Mouse (Mus musculus): Measurements from ENCODE around the gene Fgf10. TPM values are rescaled to one million over a fixed set of nuclear protein-coding genes. Genes with fewer than 3 reads are reported as not detected.

Fgf10 gene
- 1 to 10 TPM; 3.6 to 3.9 TPM for total RNA-seq (2021)
- long read RNA-seq, experiment 1, full-length matches to known transcripts = 3 of 3 reads
- long read RNA-seq, experiment 1, partial matches to known transcripts = 0 of 3 reads
- long read RNA-seq, experiment 1, other reads (novel, unspliced or antisense) = 0 of 3 reads
- long read RNA-seq, experiment 2, full-length matches to known transcripts = 3 of 3 reads
- long read RNA-seq, experiment 2, partial matches to known transcripts = 0 of 3 reads
- long read RNA-seq, experiment 2, other reads (novel, unspliced or antisense) = 0 of 3 reads

DNA sequence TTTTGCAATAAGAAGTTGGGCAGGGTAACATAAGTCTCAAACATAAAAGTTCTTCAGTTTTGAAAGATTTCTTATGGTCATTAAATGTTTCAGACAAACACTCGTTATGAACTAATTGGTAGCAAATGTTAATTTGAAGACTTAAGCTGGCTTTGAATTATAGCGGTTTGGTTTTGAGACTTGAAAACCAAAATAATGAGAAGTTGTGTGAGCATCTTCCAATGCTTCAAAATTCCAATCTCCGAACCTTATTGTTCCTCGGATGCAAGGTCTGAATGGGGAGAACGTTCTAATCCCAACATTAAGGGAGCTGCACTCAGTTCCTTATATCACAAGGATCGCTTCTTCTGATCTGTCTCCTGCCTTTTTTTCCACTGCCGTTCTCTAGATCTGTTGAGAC lies at the start of gene Fgf10:
Gene Fgf10 (plus strand): TSS at position 301 of the 400 bp plus-strand sequence.
- no peak for DNase-seq (ENCODE audit: extremely low spot score in 1 of 2, low spot score in 2 of 2)
- intact Hi-C loops (cut with DNase I) = no loop called here
- Histone ChIP-seq H3K4me3 (no peak within 1 kb of the TSS), H3K27ac (no peak within 1 kb of the TSS)
- TF ChIP-seq CTCF (IDR thresholded peaks at IDR 0.05) = no peak

DNA sequence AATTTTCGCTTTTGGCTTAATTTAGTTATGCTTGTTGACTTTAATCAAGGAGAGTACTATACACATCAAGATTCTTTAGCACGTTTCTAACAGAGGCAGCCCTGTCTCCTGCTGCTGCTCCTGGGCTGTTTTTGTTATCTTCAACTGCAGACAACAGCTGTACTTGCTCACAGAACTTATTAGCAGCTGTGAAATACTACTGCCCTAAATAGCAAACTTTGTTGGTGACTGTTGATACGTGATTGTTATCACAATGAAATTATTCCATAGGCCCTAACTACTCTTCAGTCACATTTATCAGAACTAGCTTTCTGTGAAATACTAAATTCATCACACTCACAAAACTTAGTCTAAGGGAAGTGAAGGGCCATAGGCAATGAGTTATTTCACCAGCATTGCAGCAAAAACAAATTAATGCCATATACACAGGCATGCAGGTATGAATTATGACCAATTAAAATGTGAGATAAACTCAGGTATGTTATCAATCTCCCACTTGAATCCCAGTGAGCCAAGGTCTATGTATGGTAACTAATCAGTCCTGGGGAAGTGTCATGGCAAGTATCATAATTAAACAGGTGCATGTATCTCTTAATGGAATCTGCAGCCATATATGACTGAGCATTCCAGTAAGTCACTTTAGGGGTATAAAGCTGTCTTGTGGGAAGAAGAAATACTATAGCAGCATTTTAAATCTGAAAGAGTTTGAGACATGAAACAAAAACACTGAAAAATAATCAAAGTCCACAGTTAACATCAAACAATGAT lies 39.7 kb upstream of the Fgf10 start:
- no peak for TF ChIP-seq CTCF (IDR thresholded peaks at IDR 0.05)
- intact Hi-C loops (cut with DNase I) = no loop called here
- no peak overlapping the region for H3K27ac ChIP-seq
- no peak overlapping the region for H3K4me3 ChIP-seq
- no peak for DNase-seq (ENCODE audit: extremely low spot score in 1 of 2, low spot score in 2 of 2)

DNA sequence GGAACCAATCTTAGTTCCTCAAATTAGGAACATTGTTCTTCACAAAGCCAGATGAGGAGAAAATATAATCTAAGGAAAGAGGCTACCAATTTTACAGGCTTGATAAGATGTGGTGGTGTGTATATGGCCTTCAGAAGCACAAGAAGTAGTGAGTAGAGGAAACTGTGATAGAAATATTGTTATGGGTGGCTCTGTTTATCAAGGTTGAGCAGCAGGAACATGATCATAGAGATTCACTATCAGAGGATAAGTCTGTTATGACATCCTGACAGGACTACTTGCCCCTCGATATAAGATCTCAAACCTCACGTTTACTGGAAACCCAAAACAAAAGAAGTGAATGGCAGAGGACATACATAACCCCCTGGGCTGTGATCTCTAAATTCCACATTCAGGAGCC lies 38.1 kb upstream of the Fgf10 start:
- no peak for TF ChIP-seq CTCF (IDR thresholded peaks at IDR 0.05)
- Histone ChIP-seq H3K27ac (no peak overlapping the region), H3K4me3 (no peak overlapping the region)
- intact Hi-C loops (cut with DNase I) = no loop called here
- no peak for DNase-seq (ENCODE audit: extremely low spot score in 1 of 2, low spot score in 2 of 2)

DNA sequence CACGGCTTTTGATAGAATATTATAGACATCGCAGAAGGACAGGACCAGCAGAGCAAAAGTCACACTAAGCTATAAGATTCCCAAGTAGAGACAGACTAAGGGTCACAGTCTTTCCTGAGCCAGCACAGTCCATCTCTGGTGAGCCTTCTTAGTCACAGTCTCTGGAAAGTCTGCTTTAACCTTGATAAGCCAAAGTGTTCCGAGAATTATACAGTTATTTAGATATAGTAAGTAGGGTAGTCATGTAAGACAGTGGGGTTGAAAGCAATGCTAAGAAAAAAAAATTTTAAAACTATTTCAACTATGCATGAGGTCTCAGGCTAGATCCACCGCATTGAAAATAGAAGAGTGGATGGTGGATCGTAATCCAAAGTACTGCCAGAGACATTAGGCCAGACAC lies 33.5 kb upstream of the Fgf10 start:
- Histone ChIP-seq H3K27ac (no peak overlapping the region), H3K4me3 (no peak overlapping the region)
- no peak for DNase-seq (ENCODE audit: extremely low spot score in 1 of 2, low spot score in 2 of 2)
- TF ChIP-seq CTCF (IDR thresholded peaks at IDR 0.05) = no peak
- intact Hi-C loops (cut with DNase I) = no loop called here

DNA sequence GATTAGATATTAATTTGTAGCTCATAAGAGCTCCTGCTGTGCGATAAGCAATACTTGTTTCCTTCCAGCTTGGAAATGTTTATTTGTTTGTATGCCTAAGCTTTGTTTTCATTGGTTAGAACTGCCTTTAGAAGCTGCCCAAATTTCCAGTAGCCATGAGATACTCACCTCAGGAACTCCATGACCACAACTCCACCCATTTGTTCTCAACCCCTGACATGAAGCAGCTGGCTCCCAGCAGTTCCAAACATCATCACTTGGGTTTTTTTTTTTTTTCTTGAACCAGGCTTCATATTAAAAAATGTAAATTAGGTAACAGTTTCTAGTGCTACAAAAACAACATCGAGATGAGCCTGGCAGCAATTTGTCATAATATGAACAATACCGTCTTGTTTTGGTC lies 27.0 kb upstream of the Fgf10 start:
- intact Hi-C loops (cut with DNase I) = no loop called here
- no peak for TF ChIP-seq CTCF (IDR thresholded peaks at IDR 0.05)

DNA sequence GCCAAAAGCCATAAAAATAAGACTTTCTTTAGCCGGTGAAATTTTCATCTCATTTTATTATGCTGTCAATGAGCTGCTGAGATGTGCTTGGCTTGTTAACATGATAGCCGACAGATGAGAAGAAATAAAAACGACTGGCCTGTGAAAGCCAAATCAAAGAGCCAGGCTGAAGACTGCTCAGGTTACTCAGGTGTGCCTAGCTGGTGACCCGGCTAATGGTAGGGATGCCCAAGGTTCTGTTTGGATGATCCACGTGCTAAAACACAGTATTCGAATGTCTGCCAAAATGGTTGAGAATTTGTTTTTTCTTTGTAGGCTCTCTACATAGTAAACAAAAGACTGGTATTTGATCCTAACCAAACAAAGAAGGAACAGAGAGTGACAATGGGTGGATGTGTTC lies 26.5 kb upstream of the Fgf10 start:
- Histone ChIP-seq H3K4me3 (no peak overlapping the region), H3K27ac (no peak overlapping the region)
- intact Hi-C loops (cut with DNase I) = no loop called here
- TF ChIP-seq CTCF (IDR thresholded peaks at IDR 0.05) = no peak
- no peak for DNase-seq (ENCODE audit: extremely low spot score in 1 of 2, low spot score in 2 of 2)

More for the DNA sequence above, 27.0 kb upstream of the Fgf10 start:
- Histone ChIP-seq H3K4me3 (no peak overlapping the region), H3K27ac (no peak overlapping the region)
- DNase-seq (ENCODE audit: extremely low spot score in 1 of 2, low spot score in 2 of 2) = no peak

DNA sequence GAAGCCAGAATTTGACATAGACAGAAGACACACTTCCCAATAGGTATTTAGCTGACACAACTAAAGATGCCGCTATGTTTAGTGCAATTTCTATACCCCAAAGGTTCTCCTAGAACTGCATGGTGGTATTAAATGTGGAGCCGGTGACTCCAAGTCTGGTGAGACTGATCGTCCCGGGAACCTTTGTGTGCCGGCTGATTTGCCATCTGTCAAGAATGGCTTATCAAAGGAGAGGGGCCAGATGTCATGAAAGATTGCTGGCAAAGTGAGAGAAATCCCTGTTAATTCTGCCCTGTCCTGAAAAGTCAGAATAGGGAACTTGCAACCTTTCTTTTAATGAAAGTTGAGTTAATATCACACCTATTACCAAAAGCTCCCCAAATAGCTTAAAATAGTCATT lies 12.6 kb upstream of the Fgf10 start:
- H3K27ac ChIP-seq = no peak overlapping the region
- no peak for TF ChIP-seq CTCF (IDR thresholded peaks at IDR 0.05)
- DNase-seq (ENCODE audit: extremely low spot score in 1 of 2, low spot score in 2 of 2) = no peak
- intact Hi-C loops (cut with DNase I) = no loop called here
- no peak overlapping the region for H3K4me3 ChIP-seq

DNA sequence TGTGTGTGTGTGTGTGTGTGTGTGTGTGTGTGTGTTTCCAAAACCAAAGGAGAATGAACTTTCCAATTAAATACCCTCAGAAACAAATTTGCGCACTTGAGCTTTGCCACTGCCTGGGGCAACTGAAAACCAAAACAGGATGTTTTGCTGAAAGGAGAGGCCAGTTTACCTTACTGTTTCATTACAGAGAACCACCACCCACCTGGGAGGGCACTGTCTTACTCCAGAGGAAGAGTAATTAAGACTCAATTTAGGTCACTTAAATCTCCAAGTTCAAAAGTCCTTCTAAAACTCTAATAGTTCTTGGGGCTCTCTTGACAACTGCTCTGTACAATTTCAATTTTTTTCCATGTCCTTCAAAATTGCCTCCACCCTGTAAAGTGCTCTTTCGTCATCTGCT lies 11.6 kb upstream of the Fgf10 start:
- TF ChIP-seq CTCF (IDR thresholded peaks at IDR 0.05) = no peak
- H3K4me3 ChIP-seq = no peak overlapping the region

DNA sequence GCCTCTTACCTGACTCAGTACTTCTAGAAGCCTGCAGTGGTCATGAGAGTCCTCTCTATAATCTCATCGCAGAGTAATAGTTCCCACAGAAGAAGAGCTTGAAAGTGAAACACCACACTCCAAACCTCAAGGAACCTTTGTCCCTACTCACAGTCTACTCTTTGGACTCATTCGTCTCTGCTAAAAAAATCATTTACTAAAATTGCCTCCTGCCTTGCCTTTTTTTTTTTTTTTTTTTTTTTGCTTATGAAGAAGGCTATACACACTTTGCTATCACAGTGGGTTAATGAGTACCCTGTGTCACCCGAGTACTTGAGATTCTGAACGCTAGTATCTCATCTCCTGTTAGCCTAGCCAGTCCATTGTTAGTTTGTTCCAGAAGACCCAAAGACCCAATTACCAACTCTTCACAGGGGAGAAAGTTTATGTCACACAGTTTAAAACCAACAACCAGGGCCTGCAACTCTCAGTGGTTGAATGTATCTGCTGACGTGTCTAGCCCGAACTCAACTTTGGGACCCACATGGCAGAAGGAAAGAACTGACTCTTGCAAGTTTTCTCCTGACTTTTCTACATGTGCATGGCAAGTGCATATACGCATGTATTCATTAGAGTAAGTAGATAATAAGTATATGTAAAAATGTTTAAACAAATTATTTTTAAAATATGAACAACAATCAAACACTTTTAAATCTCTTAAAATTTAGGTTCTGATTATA lies 10.8 kb upstream of the Fgf10 start:
- DNase-seq (ENCODE audit: extremely low spot score in 1 of 2, low spot score in 2 of 2) = no peak
- Histone ChIP-seq H3K4me3 (no peak overlapping the region), H3K27ac (no peak overlapping the region)
- intact Hi-C loops (cut with DNase I) = no loop called here
- no peak for TF ChIP-seq CTCF (IDR thresholded peaks at IDR 0.05)

More for the DNA sequence above, 11.6 kb upstream of the Fgf10 start:
- H3K27ac ChIP-seq = no peak overlapping the region
- DNase-seq (ENCODE audit: extremely low spot score in 1 of 2, low spot score in 2 of 2) = no peak
- intact Hi-C loops (cut with DNase I) = no loop called here

DNA sequence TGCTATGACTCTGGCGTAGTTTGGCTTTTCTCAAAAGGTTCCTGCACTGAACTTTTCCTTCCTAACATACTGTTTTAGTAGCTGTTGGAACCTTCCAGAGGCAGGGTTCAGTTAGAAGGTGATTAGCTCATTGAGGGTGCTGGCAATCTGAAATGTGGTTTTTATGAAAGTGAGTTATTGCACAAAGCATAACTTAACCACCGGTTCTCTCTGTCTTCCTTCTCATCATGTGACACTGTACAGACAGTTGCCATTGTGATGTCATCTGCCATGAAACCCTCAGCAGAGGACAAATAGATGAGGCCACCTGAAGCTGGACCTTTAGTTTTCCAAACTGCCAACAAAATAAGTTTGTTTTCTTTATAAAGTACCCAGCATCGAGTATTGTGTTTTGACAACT lies 7.9 kb upstream of the Fgf10 start:
- intact Hi-C loops (cut with DNase I) = no loop called here
- Histone ChIP-seq H3K4me3 (no peak overlapping the region), H3K27ac (no peak overlapping the region)
- DNase-seq (ENCODE audit: extremely low spot score in 1 of 2, low spot score in 2 of 2) = no peak
- no peak for TF ChIP-seq CTCF (IDR thresholded peaks at IDR 0.05)

DNA sequence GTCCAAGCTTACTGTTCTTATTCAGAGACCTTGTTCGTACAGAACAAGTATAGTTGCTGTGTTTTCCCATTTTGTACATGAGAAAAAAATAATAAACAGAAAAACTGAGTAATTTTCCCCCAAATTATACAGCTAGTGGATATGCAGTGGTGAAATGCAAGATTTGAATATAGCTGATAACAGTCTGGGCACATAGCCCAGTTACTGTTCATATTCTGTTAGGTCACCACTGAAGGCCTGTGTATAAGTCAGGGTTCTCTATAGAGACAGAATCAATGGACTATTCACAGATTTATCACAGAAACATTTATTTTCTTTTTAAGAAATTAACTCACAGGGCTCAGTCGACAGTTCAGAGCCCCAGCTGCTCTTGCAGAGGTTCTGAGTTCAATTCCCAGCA lies 4.7 kb upstream of the Fgf10 start:
- DNase-seq (ENCODE audit: extremely low spot score in 1 of 2, low spot score in 2 of 2) = no peak
- no peak overlapping the region for H3K4me3 ChIP-seq
- TF ChIP-seq CTCF (IDR thresholded peaks at IDR 0.05) = no peak
- intact Hi-C loops (cut with DNase I) = no loop called here
- no peak overlapping the region for H3K27ac ChIP-seq

DNA sequence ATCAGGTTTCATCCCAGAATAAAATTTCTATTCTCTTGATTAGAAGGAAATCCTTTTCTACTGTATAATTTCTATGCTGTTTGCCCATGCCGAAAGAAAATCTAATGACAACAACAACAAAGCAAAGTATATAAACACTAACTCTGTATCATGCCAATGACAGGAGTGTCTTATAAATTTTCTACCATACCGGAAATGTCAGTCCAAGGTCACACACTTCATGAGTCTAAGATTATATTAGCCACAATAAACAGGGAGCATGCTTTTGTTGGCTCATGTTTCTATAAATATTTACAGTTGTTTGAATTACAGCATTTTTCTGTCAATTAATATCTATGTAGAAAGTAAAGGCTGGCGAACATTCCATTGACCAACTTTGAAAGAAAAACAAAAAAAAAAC lies 9.6 kb downstream of the Fgf10 start:
- DNase-seq (ENCODE audit: extremely low spot score in 1 of 2, low spot score in 2 of 2) = no peak
- Histone ChIP-seq H3K27ac (no peak overlapping the region), H3K4me3 (no peak overlapping the region)
- intact Hi-C loops (cut with DNase I) = no loop called here
- TF ChIP-seq CTCF (IDR thresholded peaks at IDR 0.05) = no peak

Data from left cerebral cortex, adult 2 months (tissue).